Mouse (Mus musculus) c-Kit-positive CD71-positive TER-119-positive erythroid progenitor cells, embryonic 14.5 days (primary cell): Measurements from ENCODE around the gene Ahnak2.

Experiments used
- DNase-seq: peaks from one replicate; pipeline ENCODE4 v3.0.0-alpha.2; 2013; ENCODE audit warnings: low spot score

The Ahnak2 gene

GRCm38 (mm10) chr12:112796551-112797510, 5.6 kb downstream of the Ahnak2 start:
- DNase-seq = no peak

DNA sequence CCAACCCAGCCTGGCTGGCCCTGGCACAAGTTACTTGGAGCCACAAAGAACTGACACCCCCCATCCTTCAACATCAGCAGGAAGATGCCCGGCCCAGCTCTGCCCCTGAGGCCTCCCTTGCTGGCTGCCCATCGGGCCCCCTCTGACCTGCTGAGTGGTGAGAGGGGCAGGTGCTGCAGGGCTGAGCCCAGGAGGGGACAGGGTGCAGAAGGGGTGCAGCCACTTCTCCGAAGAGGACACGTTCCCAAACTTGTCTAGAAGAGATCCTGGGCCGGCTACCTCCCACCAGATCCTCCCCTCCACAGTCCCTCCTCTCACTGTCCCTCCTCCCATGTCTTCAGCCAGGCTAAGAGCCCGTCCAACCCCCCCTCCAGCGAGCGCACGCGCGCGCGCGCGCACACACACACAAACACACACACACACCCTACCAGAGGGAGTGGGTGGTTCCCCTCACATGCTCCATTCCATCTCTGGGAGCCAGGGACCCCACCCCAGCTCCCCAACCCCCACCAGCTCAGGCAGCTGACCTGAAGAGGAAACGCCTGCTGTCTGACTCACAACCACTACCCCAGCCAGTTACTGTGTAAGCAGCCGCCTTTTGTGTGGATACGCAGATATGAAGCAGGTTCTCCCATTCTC, 6.9 kb downstream of the Ahnak2 start:
- no peak for DNase-seq

DNA sequence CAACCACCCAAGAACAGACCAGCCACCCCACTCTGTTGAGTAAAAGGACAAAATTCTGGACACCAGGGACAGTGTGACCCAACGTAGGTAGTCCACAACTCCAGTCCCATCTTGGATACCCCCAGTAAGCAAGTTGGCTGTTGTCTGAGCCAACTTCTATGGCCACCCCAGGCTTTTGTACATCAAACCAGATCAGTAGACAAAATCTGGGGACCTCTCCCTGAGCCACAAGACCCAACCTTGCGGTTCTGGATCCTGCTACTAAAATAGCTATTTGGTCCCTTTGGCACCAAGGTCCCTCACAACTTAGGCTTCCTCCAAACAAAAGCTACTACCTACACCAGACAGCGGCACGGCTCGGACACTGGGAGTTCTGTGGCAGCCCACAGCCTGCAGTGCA, 7.5 kb downstream of the Ahnak2 start:
- no peak for DNase-seq

- no peak for DNase-seq
Observed at GRCm38 (mm10) chr12:112794356-112794816, 8.1 kb downstream of the Ahnak2 start.

DNA sequence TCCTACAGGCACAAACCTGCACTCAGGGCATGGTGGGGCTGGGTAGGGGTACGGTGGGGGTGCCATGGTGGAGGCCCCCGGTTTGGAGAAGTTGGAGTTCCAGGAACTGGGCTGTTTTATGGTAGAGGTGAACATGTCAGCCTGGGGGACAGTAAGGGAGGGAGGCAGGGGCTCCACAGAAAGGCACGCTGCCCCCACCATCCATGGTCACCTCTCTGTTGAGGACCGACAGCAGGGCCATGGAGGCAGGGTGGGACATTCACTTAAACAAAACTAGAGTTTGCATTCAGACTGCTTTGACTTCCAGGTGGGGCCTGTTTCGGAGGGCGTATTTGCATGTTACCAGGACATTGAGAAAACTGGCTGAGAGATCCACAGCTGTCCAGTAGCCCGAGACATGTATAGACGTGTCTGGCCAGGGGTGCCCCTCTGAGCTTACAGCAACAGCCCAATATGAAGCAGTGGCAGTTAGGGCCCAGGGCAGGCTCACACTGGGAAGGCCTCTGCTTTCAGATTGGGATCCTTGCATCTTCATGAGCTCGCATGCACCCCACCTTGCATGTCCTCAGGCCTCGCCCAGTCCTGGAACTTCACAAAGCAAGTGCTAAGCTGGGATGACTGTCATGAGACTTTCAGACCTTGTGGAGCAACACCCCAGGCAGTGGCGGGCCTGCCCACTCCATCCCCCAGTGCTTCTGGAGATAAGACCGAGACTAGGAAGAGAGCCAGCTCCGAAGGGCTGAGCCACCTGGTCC, 8.7 kb downstream of the Ahnak2 start:
- no peak for DNase-seq

DNA sequence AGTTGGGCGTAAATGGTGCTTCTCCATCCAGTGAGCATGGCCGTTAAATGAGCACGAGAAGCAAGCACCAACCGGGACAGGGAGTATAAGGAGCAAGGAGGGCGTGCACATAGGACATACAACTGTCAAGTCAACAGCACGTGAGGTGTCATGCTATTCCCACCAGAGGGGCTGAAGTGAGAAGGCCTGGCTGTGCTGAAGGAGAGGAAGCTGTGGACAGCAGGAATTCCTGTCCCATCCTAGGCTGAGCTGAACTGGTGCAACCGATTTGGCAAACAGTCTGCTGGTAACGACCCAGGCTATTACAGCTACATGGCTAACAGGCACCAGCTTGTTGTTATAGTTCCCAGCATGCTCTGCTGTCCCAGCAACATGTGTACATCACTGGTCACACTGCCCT, 11.4 kb downstream of the Ahnak2 start:
- DNase-seq = no peak

DNA sequence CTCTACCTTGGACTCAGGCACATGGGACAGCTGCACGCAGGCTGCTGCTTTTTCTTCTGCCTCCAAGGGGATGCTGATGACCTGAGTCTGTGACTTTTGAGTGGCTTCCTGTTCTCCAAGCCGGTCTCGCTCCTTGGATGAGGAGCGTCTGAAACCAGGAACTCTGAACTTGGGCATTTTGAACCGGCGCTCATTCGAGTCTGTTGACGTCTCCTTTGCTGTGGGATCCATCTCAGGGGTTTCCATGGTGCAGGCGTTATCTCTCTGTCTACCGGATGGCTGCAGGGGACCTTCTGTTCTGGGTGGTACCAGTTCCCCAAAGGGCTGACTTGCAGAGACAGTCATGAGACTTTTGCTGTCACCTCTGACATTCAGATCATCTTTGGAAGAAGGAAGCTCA, 28.0 kb downstream of the Ahnak2 start:
- DNase-seq = no peak

DNA sequence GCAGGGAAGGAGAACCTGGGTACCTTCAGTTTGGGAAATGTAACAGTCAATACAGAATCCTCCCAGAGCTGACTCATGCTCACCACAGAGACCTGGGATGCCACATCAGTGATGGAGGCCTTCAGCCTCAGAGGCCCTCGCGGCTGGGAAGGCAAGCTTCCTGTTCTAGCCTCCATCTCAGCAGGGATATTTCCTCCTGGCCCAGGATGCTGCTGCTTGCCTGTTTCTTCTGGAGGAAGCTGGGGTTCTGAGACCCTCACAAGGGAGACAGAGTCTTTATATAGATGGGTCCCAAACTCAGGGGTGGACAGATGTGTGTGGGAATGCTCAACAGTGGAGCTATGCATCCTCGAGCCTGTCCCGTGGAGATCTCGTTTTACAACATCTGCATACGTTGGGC, 28.4 kb downstream of the Ahnak2 start:
- DNase-seq = no peak

DNA sequence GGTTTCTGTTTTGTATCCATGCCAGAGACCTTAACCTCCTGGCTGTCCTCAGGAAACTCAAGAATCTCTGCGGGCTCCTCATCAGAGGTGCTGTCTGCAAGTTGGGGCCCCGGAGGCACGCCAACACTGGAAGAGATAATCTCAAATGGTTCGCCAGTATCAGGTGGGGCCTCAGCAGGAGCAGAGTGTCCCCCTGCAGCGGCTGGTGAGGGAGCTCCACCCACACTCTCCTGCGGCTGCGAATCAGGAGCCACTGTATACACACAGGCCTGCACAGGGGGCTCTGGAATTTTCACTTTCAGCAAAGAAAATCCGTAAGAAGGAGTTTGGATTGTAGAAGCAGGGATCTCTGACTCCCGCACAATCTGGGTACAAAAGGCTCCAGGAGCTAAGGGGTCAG, 29.1 kb downstream of the Ahnak2 start:
- DNase-seq = no peak

DNA sequence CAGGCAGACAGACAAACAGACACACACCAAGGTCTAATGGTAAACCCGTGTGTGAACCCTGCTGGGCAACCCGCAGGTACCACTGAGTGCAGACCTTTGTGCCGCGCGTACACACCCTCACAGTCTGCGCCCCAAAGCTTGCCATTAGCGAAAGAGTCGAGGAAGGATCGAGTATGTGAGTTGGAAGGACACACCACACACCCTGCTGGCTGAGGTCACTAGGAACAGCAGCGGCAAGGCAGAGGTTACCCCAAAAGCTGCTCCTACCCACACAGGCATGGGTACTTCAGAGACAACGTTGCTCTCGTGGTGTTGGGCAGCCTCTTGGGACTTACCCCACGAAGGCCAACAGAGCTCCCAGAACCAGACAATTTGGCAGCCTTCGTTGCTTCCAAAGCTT, 30.2 kb downstream of the Ahnak2 start:
- no peak for DNase-seq

DNA sequence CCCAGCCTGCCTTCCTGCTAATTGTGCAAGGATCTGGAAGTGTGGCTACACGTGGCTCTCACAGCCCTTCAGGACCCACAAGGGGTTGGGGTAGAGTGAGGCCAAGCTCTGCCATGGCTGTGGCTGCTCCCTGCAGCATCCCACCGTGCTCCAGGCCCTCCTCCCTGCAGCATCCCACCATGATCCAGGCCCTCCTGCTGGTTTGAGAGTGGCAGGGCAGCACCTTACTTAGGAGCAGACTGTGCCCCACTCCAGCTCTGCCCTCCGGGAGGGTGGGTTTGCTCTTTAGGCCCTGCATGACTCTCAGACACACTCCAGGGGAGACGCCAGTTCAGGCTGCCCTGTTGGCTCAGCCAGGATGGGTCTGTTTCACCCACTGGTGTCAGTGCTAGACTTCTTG, 32.1 kb downstream of the Ahnak2 start:
- no peak for DNase-seq

DNA sequence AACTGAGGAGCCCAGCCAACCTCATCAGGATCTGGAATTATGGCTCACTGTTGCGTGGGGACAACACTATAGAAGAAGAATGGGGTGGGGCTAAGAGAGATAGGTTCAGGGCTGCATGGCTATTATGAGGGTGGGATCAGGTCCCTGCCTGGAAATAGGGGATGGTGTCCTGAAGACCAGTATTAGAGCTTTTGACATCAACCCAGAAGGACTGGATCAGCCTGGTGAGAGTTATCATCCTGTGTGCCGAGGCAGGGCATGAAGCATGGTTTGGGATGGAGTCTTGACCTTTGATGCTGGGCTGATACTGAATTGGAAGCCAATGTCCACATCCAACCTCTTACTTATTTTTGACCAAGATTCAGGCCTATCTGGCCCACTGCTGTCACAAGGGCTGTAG, 32.7 kb downstream of the Ahnak2 start:
- no peak for DNase-seq

DNA sequence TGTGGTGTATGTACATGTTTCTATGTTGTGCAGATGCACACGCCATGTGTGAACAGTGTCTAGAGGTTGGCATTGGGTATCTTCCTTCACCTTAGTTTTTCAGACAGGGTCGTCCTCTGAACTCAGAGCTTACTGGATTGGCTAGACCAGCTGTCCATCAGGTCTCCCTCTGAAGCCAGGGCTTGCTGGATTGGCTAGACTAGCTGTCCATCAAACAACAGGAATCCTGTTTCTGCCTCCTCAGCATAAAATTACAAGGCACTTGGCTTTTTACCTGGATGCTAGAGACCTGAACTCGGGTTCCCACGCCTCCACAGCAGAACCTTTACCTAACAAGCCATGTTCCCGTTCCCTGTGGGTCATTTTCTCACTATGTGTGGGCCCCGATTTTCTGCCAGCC, 33.4 kb downstream of the Ahnak2 start:
- no peak for DNase-seq

DNA sequence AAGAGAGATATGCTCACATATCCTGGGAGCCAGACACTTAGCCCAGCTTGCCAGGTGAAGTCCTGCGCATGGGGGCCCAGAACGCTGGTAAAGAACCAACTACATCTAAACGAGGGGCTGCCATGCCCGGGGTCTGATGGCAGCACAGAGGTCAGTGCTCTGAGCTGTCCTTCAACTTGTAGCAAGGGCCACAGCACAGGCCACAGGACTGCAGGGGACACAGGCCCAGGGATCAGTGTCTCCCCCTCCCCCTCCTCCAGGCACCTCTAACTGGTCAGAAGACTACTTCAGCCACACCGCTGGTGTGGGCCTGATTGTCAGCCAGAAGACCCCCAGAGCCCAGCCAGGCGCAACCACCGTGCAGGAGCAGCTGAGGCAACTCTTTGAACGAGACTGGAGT, 34.3 kb downstream of the Ahnak2 start:
- no peak for DNase-seq

DNA sequence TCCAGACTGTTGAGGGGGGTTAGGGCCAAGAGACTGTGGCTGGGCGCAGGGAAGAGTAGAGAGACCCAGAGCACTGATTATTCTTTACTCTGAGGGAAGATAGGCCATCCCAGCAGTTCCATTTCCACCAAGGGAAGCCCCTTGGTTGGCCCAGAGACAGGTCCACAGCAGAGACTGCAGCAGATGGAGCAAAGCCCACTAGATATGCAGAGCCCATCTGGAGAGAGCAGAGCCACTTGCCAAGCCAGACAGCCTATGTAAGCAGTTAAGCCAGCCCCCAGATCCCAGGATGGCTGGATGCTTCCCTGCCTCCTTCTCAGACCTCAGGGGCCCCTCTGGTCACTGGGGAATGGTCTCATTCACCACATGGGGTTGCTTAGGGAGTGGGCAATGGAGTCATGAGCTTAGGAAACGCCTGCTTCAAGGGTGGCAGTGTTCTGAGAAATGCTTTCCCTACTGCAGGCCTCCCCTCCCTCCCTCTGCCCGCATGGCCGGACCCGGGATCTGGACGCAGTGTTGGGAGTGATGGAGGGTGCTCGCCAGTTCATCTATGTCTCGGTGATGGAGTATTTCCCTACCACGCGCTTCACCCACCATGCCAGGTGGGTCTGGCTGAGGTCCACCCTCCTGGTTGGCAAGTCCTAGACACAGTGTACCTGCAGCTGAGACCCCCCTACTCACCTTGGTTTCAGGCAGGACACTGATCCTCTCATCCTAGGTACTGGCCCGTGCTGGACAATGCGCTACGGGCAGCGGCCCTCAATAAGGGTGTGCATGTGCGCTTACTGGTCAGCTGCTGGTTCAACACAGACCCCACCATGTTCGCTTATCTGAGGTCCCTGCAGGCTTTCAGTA, 35.2 kb downstream of the Ahnak2 start:
- no peak for DNase-seq

DNA sequence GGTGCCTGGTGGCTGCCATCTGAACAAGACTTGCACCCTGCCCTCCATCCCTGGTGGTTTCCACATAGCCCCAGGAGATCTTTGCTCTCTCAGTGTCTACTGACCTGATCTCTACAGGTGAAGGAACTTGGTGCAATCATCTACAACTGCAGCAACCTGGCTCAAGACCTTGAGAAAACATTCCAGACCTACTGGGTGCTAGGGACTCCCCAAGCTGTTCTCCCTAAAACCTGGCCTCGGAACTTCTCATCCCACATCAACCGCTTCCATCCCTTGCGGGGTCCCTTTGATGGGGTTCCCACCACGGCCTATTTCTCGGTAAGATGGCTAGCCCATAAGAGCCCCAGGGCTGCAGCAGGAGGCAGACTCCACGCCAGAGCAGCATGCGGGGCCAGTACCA, 35.9 kb downstream of the Ahnak2 start:
- DNase-seq = no peak

DNA sequence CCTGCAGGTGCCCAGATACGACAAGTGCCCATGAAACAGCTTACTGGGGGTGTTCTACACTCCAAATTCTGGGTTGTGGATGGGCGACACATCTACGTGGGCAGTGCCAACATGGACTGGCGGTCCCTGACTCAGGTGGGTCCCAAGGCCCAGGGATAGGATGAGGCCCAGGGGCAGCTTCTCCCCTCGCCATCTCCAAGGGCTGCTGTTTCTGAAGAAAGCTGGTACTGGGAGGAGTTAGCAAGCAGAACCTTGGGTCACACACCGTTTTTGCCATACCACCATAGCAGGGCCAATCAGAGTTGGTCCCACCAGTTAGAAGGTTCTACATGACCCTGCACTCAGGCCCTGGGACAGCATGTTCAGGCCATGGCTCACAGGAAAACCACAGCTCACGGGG, 37.5 kb downstream of the Ahnak2 start:
- DNase-seq = no peak

DNA sequence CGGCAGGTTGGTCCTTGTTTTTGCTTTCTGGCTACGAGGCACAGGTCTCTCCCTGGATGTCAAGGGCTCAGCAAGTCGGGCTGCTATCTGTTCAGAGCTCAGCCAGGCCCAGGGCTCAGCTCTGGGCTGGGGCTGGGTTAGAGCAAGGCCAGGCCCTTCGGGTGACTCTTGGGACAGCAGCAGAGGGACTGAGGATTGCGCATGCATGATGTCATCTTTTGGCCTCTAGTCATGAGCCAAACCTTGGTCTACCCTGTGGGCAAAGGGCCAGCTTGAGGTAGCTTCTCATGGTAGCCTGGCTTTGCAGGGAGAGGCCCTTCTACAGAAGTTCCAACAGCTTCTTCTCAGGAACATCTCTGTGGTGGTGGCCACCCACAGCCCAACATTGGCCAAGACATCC, 38.3 kb downstream of the Ahnak2 start:
- no peak for DNase-seq

- no peak for DNase-seq
Observed at GRCm38 (mm10) chr12:112763176-112763575, 39.3 kb downstream of the Ahnak2 start.

- no peak for DNase-seq
Observed at GRCm38 (mm10) chr12:112762018-112762417, 40.4 kb downstream of the Ahnak2 start.

DNA sequence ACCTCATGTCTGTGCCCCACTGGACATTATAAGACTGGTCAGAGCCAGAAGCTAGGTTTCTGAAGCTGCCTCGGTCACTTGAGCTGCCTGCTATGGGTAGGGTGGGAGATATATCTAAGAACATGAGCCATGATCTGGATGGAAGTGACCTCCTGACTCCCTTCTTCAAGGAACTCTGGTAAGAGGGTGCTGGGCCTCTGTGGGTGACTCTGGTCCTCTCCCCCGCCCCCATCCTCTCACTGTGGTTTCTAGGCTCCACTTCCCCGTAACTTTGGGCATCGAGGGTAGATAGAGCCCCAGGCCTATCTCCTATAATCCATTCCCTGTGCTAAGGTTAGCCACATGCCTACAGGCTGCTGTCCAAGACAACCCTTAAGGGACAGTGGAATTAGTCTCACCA, 41.0 kb downstream of the Ahnak2 start:
- no peak for DNase-seq
